Mouse (Mus musculus): ENCODE measurements around the gene 2610028H24Rik.

GRCm38 (mm10) chr10:76495501-76495900, 46.6 kb downstream of the 2610028H24Rik start:
- TF ChIP-seq CTCF (IDR thresholded peaks at IDR 0.05; ENCODE audit: low read depth, low read length) (no peak), POLR2A (IDR thresholded peaks at IDR 0.05; ENCODE audit: borderline replicate concordance, low read depth, low read length) (no peak)
